Mouse (Mus musculus): ENCODE results near the gene Gm36079.
"Not testable (repeated sequence)": the region's sequence is repeated elsewhere in the genome, so short reads cannot be mapped to it uniquely, and the experiment has no call there.

The Gm36079 gene

GRCm38 (mm10) chr13:120015348-120016007 lies 11.3 kb downstream of the Gm36079 start:
- DNase-seq: not testable (repeated sequence)

- not testable (repeated sequence) for DNase-seq
Observed at GRCm38 (mm10) chr13:120013962-120014361, 12.8 kb downstream of the Gm36079 start.

- DNase-seq: not testable (repeated sequence)
Observed at GRCm38 (mm10) chr13:120013544-120013943, 13.3 kb downstream of the Gm36079 start.

GRCm38 (mm10) chr13:120010068-120010467 lies 16.7 kb downstream of the Gm36079 start:
- DNase-seq: not testable (repeated sequence)

- DNase-seq: not testable (repeated sequence)
Observed at GRCm38 (mm10) chr13:119999215-119999614, 27.6 kb downstream of the Gm36079 start.

GRCm38 (mm10) chr13:119998442-119999086 lies 28.2 kb downstream of the Gm36079 start:
- DNase-seq: not testable (repeated sequence)

- not testable (repeated sequence) for DNase-seq
Observed at GRCm38 (mm10) chr13:119991917-119992496, 34.8 kb downstream of the Gm36079 start.

GRCm38 (mm10) chr13:119991264-119991663 lies 35.5 kb downstream of the Gm36079 start:
- DNase-seq: not testable (repeated sequence)
